Mouse (Mus musculus) MEL (cell line): ENCODE data around the gene Cyp2d22. TPM values are rescaled to one million over a fixed set of nuclear protein-coding genes. Genes with fewer than 3 reads are reported as not detected.

Experiments
- DNase-seq: peaks from one replicate; pipeline ENCODE4 v3.0.0; 2011; ENCODE audit warnings: low read depth, low spot score
- H3K27ac ChIP-seq: 2 replicates; pipeline ENCODE4 v1.5.1; 2012; ENCODE audit warnings: low read depth, mild to moderate bottlenecking, control low read depth, low read length, moderate library complexity; ENCODE audit not compliant: control insufficient read depth
- H3K27me3 ChIP-seq, 2 experiments: fragments of 150-350 bp in 1 of 2; sonication (generic) in 1 of 2; 2 replicates each; pipeline ENCODE4 v1.6.1; 2012; ENCODE audit warnings: low read length in 2 of 2, mild to moderate bottlenecking in 2 of 2, improper control_type of control experiment in 1 of 2, moderate library complexity in 1 of 2; ENCODE audit not compliant: insufficient read depth in 2 of 2, control insufficient read depth in 1 of 2
- H3K36me3 ChIP-seq, 2 experiments: 2 replicates each; pipeline ENCODE4 v1.6.1; 2012 to 2014; ENCODE audit warnings: low read length in 2 of 2, improper control_type of control experiment in 1 of 2, inconsistent platforms in 1 of 2, mild to moderate bottlenecking in 1 of 2; ENCODE audit not compliant: insufficient read depth in 2 of 2, control insufficient read depth in 1 of 2
- H3K4me1 ChIP-seq, 2 experiments: fragments of 150-350 bp in 1 of 2; sonication (generic) in 1 of 2; 2 replicates each; pipeline ENCODE4 v1.6.1; 2012; ENCODE audit warnings: low read length in 2 of 2, improper control_type of control experiment in 1 of 2, mild to moderate bottlenecking in 1 of 2; ENCODE audit not compliant: insufficient read depth in 2 of 2, control insufficient read depth in 1 of 2
- H3K4me3 ChIP-seq, 2 experiments: fragments of 150-350 bp in 1 of 2; sonication (generic) in 1 of 2; 2 replicates each; pipeline ENCODE4 v1.5.1; 2012; ENCODE audit warnings: low read depth in 2 of 2, low read length in 2 of 2, mild to moderate bottlenecking in 2 of 2, moderate library complexity in 2 of 2, control low read depth in 1 of 2, improper control_type of control experiment in 1 of 2; ENCODE audit not compliant: control insufficient read depth in 1 of 2, insufficient read depth in 1 of 2
- H3K79me2 ChIP-seq: 2 replicates; pipeline ENCODE4 v1.6.1; 2012; ENCODE audit warnings: mild to moderate bottlenecking, low read length, moderate library complexity; ENCODE audit not compliant: control insufficient read depth, poor library complexity, insufficient read depth
- H3K9ac ChIP-seq: 2 replicates; pipeline ENCODE4 v1.6.1; 2012; ENCODE audit warnings: low read depth, mild to moderate bottlenecking, control low read depth, low read length, moderate library complexity; ENCODE audit not compliant: control insufficient read depth, poor library complexity, severe bottlenecking
- H3K9me3 ChIP-seq: fragments of 150-350 bp; sonication (generic); replicated peaks from 2 replicates; pipeline ENCODE4 v1.6.1; 2012; ENCODE audit warnings: mild to moderate bottlenecking, low read length, improper control_type of control experiment, moderate library complexity; ENCODE audit not compliant: insufficient read depth
- CHD2 ChIP-seq: IDR thresholded peaks from 2 replicates; pipeline ENCODE4 v1.6.1; 2011; ENCODE audit warnings: low read length, improper control_type of control experiment
- EP300 ChIP-seq, 2 experiments: IDR thresholded peaks; 2 replicates each; pipeline ENCODE4 v1.6.1; 2011; ENCODE audit warnings: improper control_type of control experiment in 2 of 2, low read length in 2 of 2, low read depth in 1 of 2, mild to moderate bottlenecking in 1 of 2
- ETS1 ChIP-seq: IDR thresholded peaks from 2 replicates; pipeline ENCODE4 v1.6.1; 2012; ENCODE audit warnings: low read depth, mild to moderate bottlenecking, inconsistent platforms, low read length, improper control_type of control experiment, moderate library complexity
- GABPA ChIP-seq: IDR thresholded peaks from 2 replicates; pipeline ENCODE4 v1.6.1; 2012; ENCODE audit warnings: low read depth, mild to moderate bottlenecking, inconsistent platforms, low read length, improper control_type of control experiment, moderate library complexity
- MAFK ChIP-seq: IDR thresholded peaks from 2 replicates; pipeline ENCODE4 v1.6.1; 2011; ENCODE audit warnings: low read depth, mild to moderate bottlenecking, low read length, improper control_type of control experiment, borderline replicate concordance
- MAZ ChIP-seq: IDR thresholded peaks from 2 replicates; pipeline ENCODE4 v1.6.1; 2012; ENCODE audit warnings: low read depth, mild to moderate bottlenecking, inconsistent platforms, low read length, improper control_type of control experiment
- MYC ChIP-seq: IDR thresholded peaks from 2 replicates; pipeline ENCODE4 v1.6.1; 2011; ENCODE audit warnings: low read depth, mild to moderate bottlenecking, low read length, improper control_type of control experiment, moderate library complexity
- NELFE ChIP-seq: IDR thresholded peaks from 2 replicates; pipeline ENCODE4 v1.6.1; 2011; ENCODE audit warnings: low read depth, low read length, improper control_type of control experiment
- NRF1 ChIP-seq: IDR thresholded peaks from 2 replicates; pipeline ENCODE4 v1.6.1; 2014; ENCODE audit warnings: low read depth, mild to moderate bottlenecking, inconsistent platforms, low read length, improper control_type of control experiment, moderate library complexity; ENCODE audit not compliant: poor library complexity, insufficient read depth, severe bottlenecking
- POLR2A ChIP-seq, 2 experiments: IDR thresholded peaks; 2 replicates each; pipeline ENCODE4 v1.6.1; 2011 to 2012; ENCODE audit warnings: low read length in 2 of 2, mild to moderate bottlenecking in 2 of 2, control low read depth in 1 of 2, improper control_type of control experiment in 1 of 2, low read depth in 1 of 2, moderate library complexity in 1 of 2; ENCODE audit not compliant: control insufficient read depth in 1 of 2, insufficient read depth in 1 of 2, poor library complexity in 1 of 2
- POLR2AphosphoS5 ChIP-seq: IDR thresholded peaks from 2 replicates; pipeline ENCODE4 v1.6.1; 2012; ENCODE audit warnings: low read depth, borderline replicate concordance, mild to moderate bottlenecking, inconsistent platforms, low read length, moderate library complexity, mixed read lengths
- RCOR1 ChIP-seq: IDR thresholded peaks from 2 replicates; pipeline ENCODE4 v1.6.1; 2012; ENCODE audit warnings: low read depth, mild to moderate bottlenecking, inconsistent platforms, low read length, improper control_type of control experiment
- TAL1 ChIP-seq: IDR thresholded peaks from 2 replicates; pipeline ENCODE4 v1.6.1; 2012; ENCODE audit warnings: mild to moderate bottlenecking, inconsistent platforms, low read length, moderate library complexity, mixed read lengths
- TBP ChIP-seq: IDR thresholded peaks from 2 replicates; pipeline ENCODE4 v1.8.0; 2011; ENCODE audit warnings: low read depth, low read length, improper control_type of control experiment
- USF1 ChIP-seq: IDR thresholded peaks from 2 replicates; pipeline ENCODE4 v1.6.1; 2014; ENCODE audit warnings: low read depth, mild to moderate bottlenecking, inconsistent platforms, low read length, improper control_type of control experiment, moderate library complexity
- ZC3H11A ChIP-seq: IDR thresholded peaks from 2 replicates; pipeline ENCODE4 v1.6.1; 2012; ENCODE audit warnings: low read depth, mild to moderate bottlenecking, inconsistent platforms, low read length, improper control_type of control experiment
- ZKSCAN1 ChIP-seq: IDR thresholded peaks from 2 replicates; pipeline ENCODE4 v1.6.1; 2012; ENCODE audit warnings: low read depth, mild to moderate bottlenecking, inconsistent platforms, low read length, improper control_type of control experiment, moderate library complexity
- ZMIZ1 ChIP-seq: IDR thresholded peaks from 2 replicates; pipeline ENCODE4 v1.6.1; 2012; ENCODE audit warnings: low read depth, mild to moderate bottlenecking, inconsistent platforms, low read length, improper control_type of control experiment, moderate library complexity
- polyA plus RNA-seq, 2 experiments: library from polyadenylated mRNA; stranded (reverse) in 1 of 2; unstranded in 1 of 2; fragments of >175 nt in 1 of 2; fragments of >200 nt in 1 of 2; gene quantifications; 2 replicates each; pipeline versions ENCODE4 v1.2.1 to v1.2.4; 2012; ENCODE audit warnings: low replicate concordance in 2 of 2, low read depth in 1 of 2; ENCODE audit not compliant: insufficient read length in 2 of 2, insufficient read depth in 1 of 2, missing spikeins in 1 of 2
- total RNA-seq: library from RNA; depleted of rRNA; stranded (reverse); fragments of 300-350 nt; gene quantifications from 2 replicates; pipeline ENCODE4 v1.2.3, GENCODE M21; 2012

The Cyp2d22 gene
- total and polyA plus RNA-seq, 3 experiments = 0.10 TPM; not detected in 2

DNA sequence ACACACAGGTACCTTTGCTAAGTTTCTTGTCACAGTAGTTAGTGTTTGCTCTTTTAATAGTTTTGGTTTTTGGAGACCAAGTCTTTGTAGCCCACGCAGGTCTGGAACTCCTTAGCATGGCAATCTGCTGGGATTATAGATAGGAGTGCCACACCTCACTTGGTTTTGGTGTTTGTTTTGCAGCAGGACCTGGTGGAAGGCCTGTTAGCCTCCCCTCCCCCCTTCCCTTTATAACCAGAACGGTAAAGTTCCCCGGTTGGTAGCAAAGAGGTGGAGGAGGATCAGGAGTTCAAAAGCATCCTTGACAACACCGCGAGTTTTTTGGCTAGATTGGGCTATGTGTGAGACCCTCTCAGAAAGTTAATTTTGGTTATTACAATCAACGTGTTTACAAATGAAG lies 35.1 kb downstream of the Cyp2d22 start:
- no peak overlapping the region for H3K4me3 ChIP-seq
- H3K79me2 ChIP-seq = peaks cover 45% of the 10 kb centered on the region
- H3K27me3 ChIP-seq = no peaks in the 10 kb centered on the region
- no peak overlapping the region for H3K9ac ChIP-seq
- H3K36me3 ChIP-seq = peaks cover 0 to 47% of the 10 kb centered on the region in 2 experiments; a peak in 2 of 4 replicates
- no peaks in the 10 kb centered on the region for H3K9me3 ChIP-seq
- TF ChIP-seq EP300 (IDR thresholded peaks at IDR 0.05; ENCODE audit: low read depth in 1 of 2, low read length in 2 of 2) (no peak), POLR2AphosphoS5 (no peak), USF1 (no peak), ZMIZ1 (no peak), ZKSCAN1 (no peak), NELFE (no peak), CHD2 (no peak), MYC (no peak), MAZ (no peak), MAFK (no peak), TBP (no peak), ETS1 (no peak), GABPA (no peak), TAL1 (no peak), POLR2A (IDR thresholded peaks at IDR 0.05; ENCODE audit: control insufficient read depth in 1 of 2, insufficient read depth in 1 of 2, low read depth in 1 of 2, low read length in 2 of 2, poor library complexity in 1 of 2) (no peak; a peak in 1 of 4 replicates), ZC3H11A (no peak), NRF1 (no peak), RCOR1 (no peak)
- peaks cover 12 to 52% of the 10 kb centered on the region in 2 experiments; a peak in 3 of 4 replicates for H3K4me1 ChIP-seq
- peak; percentile 18 for DNase-seq
- H3K27ac ChIP-seq = peak overlapping the region; percentile 44

DNA sequence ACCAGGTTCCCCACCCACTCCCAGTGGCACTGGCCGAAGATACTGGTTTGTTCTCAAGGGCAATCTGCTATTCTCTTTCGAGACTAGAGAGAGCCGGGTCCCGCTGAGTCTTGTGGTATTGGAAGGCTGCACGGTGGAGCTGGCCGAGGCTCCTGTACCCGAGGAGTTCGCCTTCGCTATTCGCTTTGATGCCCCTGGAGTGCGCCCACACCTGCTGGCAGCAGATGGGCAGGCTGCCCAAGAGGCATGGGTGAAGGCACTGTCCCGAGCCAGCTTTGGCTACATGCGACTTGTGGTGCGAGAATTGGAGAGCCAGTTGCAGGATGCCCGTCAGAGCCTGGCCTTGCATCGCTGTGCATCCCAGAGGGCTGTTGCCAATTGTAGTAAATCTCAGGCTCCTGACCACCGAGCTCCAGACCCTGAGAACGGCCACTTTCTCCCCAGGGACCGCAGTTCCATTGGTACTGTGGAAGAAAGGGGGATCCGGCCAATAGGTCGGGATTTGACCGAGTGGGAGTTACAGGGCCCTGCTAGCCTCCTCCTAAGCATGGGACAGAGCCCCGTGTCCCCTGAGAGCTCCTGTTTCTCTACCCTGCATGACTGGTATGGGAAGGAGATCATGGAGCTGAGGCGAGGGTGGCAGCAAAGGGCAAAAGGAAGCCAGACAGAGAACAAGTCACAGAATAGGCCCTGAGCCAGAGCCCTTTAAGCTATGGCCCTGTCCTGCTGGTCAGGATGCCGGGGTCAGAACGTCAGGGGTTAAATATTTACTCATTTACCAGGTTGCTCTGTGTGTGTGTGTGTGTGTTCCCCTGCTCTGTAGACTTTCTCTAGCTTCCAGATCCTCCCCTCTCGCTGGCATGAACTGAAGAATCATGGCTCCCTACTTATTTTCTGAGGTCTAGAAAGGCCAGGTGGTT lies 36.4 kb downstream of the Cyp2d22 start:
- Histone ChIP-seq H3K4me3 (no peak overlapping the region), H3K4me1 (peaks cover 18 to 58% of the 10 kb centered on the region in 2 experiments), H3K9ac (peak overlapping the region; percentile 13; the same call in 1 of the 2 replicates), H3K27ac (peak overlapping the region; percentile 34), H3K79me2 (peaks cover 45% of the 10 kb centered on the region), H3K9me3 (no peaks in the 10 kb centered on the region), H3K27me3 (no peaks in the 10 kb centered on the region), H3K36me3 (peaks cover 0 to 48% of the 10 kb centered on the region in 2 experiments; a peak in 2 of 4 replicates)
- no peak for DNase-seq
- TF ChIP-seq NRF1 = no peak
- peak in 1 of 2 experiments; percentile 8; a peak in 1 of 4 replicates for TF ChIP-seq POLR2A (IDR thresholded peaks at IDR 0.05; ENCODE audit: control insufficient read depth in 1 of 2, insufficient read depth in 1 of 2, low read depth in 1 of 2, low read length in 2 of 2, poor library complexity in 1 of 2)
